Mouse (Mus musculus): ENCODE measurements around the gene Ano9. TPM values are rescaled to one million over a fixed set of nuclear protein-coding genes. Genes with fewer than 3 reads are reported as not detected.

The Ano9 gene
- polyA plus RNA-seq, 1 experiment from 2014 or later = 8.0 TPM

DNA sequence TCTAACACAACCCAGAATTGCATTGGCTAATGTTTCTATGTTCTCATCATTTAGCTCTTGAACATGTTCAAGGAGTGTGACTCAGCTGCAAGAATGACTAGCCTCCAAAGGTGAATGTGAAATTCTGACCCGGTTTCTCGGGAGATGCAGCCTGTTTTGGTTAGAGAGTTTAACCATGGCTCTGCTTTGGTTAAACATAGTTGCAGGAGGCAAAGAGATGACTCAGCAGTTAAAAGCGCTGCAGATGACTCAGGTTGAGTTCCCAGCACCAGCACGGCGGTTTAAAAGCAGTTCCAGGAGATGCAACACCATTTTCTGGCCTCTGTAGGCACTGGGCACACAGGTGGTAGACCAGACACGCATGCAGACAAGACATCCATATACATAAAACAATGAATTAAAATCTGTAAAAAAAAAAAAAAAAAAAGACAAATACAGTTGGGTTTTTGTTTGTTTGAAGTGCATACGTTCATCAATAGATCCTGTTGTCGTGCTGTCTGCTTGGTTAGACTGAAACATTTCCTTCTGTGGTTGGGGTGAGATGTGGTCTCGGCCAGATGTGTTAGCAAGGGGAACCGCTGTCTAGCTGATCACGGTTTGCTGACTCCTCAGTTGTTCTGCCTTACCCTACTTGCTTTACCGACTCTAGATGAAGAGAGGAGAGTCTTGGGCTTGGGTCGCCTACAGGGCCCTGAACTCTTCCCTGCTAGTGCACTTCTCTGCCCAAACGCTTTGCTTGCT is 58.8 kb downstream of the Ano9 start:
- Histone ChIP-seq H3K36me3 (ENCODE audit: insufficient read depth, low read length) (no peaks in the 10 kb centered on the region), H3K4me1 (ENCODE audit: insufficient read depth, low read length) (peaks cover 10% of the 10 kb centered on the region; the same call in 1 of the 2 replicates), H3K27ac (ENCODE audit: low read length) (no peak overlapping the region), H3K4me2 (replicated peaks; ENCODE audit: low read depth, low read length) (no peak overlapping the region), H3K9ac (replicated peaks; ENCODE audit: low read length) (no peak overlapping the region), H3K4me3 (ENCODE audit: low read length) (no peak overlapping the region), H3K27me3 (ENCODE audit: insufficient read depth, low read length) (no peaks in the 10 kb centered on the region), H3K9me3 (ENCODE audit: low read length) (no peaks in the 10 kb centered on the region)
- 92% methylated on average over 14 of the region's 14 CpGs for WGBS
- no peak for ATAC-seq (ENCODE audit: low FRiP score, low TSS enrichment)

DNA sequence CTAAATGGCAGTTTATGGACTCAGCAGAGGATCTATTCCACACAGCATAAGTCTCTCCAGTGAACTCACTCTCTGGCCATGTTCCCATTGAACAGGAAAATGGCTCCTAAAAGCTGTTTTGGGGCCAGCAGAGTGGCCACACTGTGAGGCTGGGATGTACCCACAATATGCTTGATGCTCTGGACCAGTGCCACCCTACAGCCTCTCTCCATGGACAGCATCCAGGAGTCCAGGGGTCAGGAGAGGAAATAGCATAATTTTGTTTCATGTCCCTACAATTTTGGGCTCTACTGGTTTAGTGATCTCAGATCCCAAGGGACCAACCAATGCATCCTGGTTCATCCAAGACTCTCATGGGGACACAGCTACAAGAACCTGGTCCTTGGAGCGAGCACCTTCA is 60.1 kb downstream of the Ano9 start:
- Histone ChIP-seq H3K4me3 (ENCODE audit: low read length) (no peak overlapping the region), H3K27me3 (ENCODE audit: insufficient read depth, low read length) (no peaks in the 10 kb centered on the region), H3K27ac (ENCODE audit: low read length) (no peak overlapping the region), H3K9me3 (ENCODE audit: low read length) (no peaks in the 10 kb centered on the region), H3K9ac (replicated peaks; ENCODE audit: low read length) (no peak overlapping the region), H3K4me2 (replicated peaks; ENCODE audit: low read depth, low read length) (no peak overlapping the region), H3K4me1 (ENCODE audit: insufficient read depth, low read length) (peaks cover 10% of the 10 kb centered on the region; the same call in 1 of the 2 replicates), H3K36me3 (ENCODE audit: insufficient read depth, low read length) (no peaks in the 10 kb centered on the region)
- ATAC-seq (ENCODE audit: low FRiP score, low TSS enrichment) = no peak
- 96% methylated on average over 1 of the region's 1 CpGs for WGBS

DNA sequence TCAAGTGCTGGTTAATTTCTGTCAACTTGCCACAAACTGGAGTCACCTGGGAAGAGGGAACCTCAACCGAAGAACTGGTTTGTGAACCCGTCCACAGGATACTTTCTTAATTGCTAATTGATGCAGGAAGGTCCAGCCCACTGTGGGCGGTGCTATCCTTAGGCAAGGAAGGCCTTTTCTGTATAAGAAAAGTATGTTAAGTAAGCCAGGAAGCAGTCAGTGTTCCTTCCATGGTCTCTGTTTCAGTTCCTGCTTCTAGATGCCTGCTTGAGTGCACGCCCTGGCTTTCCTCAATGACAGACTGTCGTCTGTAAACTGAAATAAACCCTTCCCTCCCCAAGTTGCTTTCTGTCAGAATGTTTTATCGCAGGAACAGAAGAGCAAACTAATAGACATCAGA is 60.6 kb downstream of the Ano9 start:
- ATAC-seq (ENCODE audit: low FRiP score, low TSS enrichment) = no peak
- 87% methylated on average over 6 of the region's 6 CpGs for WGBS
- H3K27ac ChIP-seq (ENCODE audit: low read length) = no peak overlapping the region
- no peak overlapping the region for H3K4me3 ChIP-seq (ENCODE audit: low read length)
- H3K9ac ChIP-seq (replicated peaks; ENCODE audit: low read length) = no peak overlapping the region
- no peaks in the 10 kb centered on the region for H3K9me3 ChIP-seq (ENCODE audit: low read length)
- H3K4me1 ChIP-seq (ENCODE audit: insufficient read depth, low read length) = peaks cover 10% of the 10 kb centered on the region; the same call in 1 of the 2 replicates
- H3K36me3 ChIP-seq (ENCODE audit: insufficient read depth, low read length) = no peaks in the 10 kb centered on the region
- H3K4me2 ChIP-seq (replicated peaks; ENCODE audit: low read depth, low read length) = no peak overlapping the region
- H3K27me3 ChIP-seq (ENCODE audit: insufficient read depth, low read length) = no peaks in the 10 kb centered on the region

DNA sequence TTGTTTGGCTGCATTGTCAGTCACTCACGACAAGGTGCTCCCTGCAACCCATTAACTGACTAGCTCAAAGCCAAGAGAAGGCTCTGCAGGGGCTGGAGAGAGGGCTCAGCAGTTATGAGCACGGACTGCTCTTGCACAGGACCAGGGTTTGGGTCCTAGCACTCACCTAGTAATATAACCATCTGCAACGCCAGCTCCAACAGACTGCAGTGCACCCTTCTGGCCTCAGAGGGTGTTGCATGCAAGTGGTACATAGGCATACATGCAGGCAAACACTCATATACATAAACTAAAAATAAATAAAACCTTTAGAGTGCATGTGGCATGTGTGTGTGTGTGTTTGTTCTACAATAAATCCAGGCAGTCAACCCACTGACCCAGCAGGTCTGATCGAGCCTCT is 61.8 kb downstream of the Ano9 start:
- H3K9me3 ChIP-seq (ENCODE audit: low read length) = no peaks in the 10 kb centered on the region
- no peak overlapping the region for H3K4me3 ChIP-seq (ENCODE audit: low read length)
- H3K36me3 ChIP-seq (ENCODE audit: insufficient read depth, low read length) = no peaks in the 10 kb centered on the region
- H3K27ac ChIP-seq (ENCODE audit: low read length) = no peak overlapping the region
- no peak overlapping the region for H3K9ac ChIP-seq (replicated peaks; ENCODE audit: low read length)
- ATAC-seq (ENCODE audit: low FRiP score, low TSS enrichment) = no peak
- H3K4me2 ChIP-seq (replicated peaks; ENCODE audit: low read depth, low read length) = no peak overlapping the region
- WGBS = 86% methylated on average over 4 of the region's 4 CpGs
- peaks cover 5% of the 10 kb centered on the region; the same call in 1 of the 2 replicates for H3K4me1 ChIP-seq (ENCODE audit: insufficient read depth, low read length)
- no peaks in the 10 kb centered on the region for H3K27me3 ChIP-seq (ENCODE audit: insufficient read depth, low read length)

DNA sequence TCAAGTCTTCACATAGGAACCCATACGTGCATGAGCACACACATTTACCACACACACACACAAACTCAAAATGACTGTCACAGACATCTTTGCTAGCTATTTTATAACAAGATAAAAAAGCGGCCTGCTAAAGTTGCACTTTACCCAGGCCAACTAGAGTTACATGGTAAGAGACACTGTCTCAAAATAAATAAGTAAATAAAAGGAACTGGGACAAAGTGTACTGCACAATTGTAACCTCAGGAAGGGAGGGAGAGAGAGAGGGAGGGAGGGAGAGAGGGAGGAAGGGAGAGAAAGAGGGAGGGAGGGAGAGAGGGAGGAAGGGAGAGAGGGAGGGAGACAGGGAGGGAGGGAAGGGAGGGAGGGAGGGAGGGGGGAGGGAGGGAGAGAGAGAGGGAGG is 65.2 kb downstream of the Ano9 start:
- Histone ChIP-seq H3K36me3 (ENCODE audit: insufficient read depth, low read length) (no peaks in the 10 kb centered on the region), H3K9ac (replicated peaks; ENCODE audit: low read length) (no peak overlapping the region), H3K27me3 (ENCODE audit: insufficient read depth, low read length) (no peaks in the 10 kb centered on the region), H3K4me2 (replicated peaks; ENCODE audit: low read depth, low read length) (no peak overlapping the region), H3K4me3 (ENCODE audit: low read length) (no peak overlapping the region), H3K9me3 (ENCODE audit: low read length) (no peaks in the 10 kb centered on the region), H3K4me1 (ENCODE audit: insufficient read depth, low read length) (peaks cover 9% of the 10 kb centered on the region; the same call in 1 of the 2 replicates), H3K27ac (ENCODE audit: low read length) (no peak overlapping the region)
- WGBS = 83% methylated on average over 2 of the region's 2 CpGs
- no peak for ATAC-seq (ENCODE audit: low FRiP score, low TSS enrichment)

DNA sequence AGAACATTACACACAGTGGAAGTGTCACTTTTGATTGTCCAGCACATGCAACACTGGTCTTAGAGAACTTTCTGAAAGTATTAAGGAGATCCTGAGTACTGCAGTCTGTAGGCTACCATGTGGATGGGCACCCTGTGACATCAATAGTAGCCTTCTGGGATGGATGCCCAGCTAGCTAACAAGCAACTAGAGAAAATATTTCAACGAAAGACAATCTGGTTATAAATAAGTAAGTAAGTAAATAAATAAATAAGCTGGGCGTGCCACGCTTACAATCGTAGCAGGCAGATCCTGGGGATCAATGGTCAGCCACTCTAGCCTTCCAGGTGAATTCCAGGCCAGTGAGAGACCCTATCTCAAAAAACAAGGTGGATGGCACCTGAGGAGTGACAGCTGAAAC is 65.6 kb downstream of the Ano9 start:
- Histone ChIP-seq H3K27ac (ENCODE audit: low read length) (no peak overlapping the region), H3K9ac (replicated peaks; ENCODE audit: low read length) (no peak overlapping the region), H3K4me1 (ENCODE audit: insufficient read depth, low read length) (peaks cover 13% of the 10 kb centered on the region; the same call in 1 of the 2 replicates), H3K4me3 (ENCODE audit: low read length) (no peak overlapping the region), H3K27me3 (ENCODE audit: insufficient read depth, low read length) (no peaks in the 10 kb centered on the region), H3K9me3 (ENCODE audit: low read length) (no peaks in the 10 kb centered on the region), H3K4me2 (replicated peaks; ENCODE audit: low read depth, low read length) (no peak overlapping the region), H3K36me3 (ENCODE audit: insufficient read depth, low read length) (no peaks in the 10 kb centered on the region)
- no peak for ATAC-seq (ENCODE audit: low FRiP score, low TSS enrichment)
- WGBS = 85% methylated on average over 4 of the region's 4 CpGs

Other genes with a start within 250 kb of the Ano9 start
- gene Psmd13, start 235.8 kb downstream of the Ano9 start, polyA plus RNA-seq (2015; fragmentation: Nextera tagmentation; extraction: Ambion mirVana) = 242 and 246 TPM in 2 replicates
- gene Sirt3, start 235.5 kb downstream of the Ano9 start, polyA plus RNA-seq (2015; fragmentation: Nextera tagmentation; extraction: Ambion mirVana) = 41.5 and 42.6 TPM in 2 replicates
- 1.4 and 2.6 TPM in 2 replicates for gene Cox8b, start 217.4 kb downstream of the Ano9 start, polyA plus RNA-seq (2015; fragmentation: Nextera tagmentation; extraction: Ambion mirVana)
- gene Nlrp6, start 196.9 kb downstream of the Ano9 start, polyA plus RNA-seq (2015; fragmentation: Nextera tagmentation; extraction: Ambion mirVana) = 1.9 and 2.2 TPM in 2 replicates
- gene Pgghg, start 176.4 kb downstream of the Ano9 start, polyA plus RNA-seq (2015; fragmentation: Nextera tagmentation; extraction: Ambion mirVana) = 25.3 and 26.6 TPM in 2 replicates
- 4.2 and 5.8 TPM in 2 replicates for gene Ifitm5, start 167.5 kb downstream of the Ano9 start, polyA plus RNA-seq (2015; fragmentation: Nextera tagmentation; extraction: Ambion mirVana)
- gene Gm45717, start 161.9 kb downstream of the Ano9 start, polyA plus RNA-seq (2015; fragmentation: Nextera tagmentation; extraction: Ambion mirVana) = 0.76 TPM in 1 of 2 replicates, not detected in the other
- gene Ifitm2, start 161.8 kb downstream of the Ano9 start, polyA plus RNA-seq (2015; fragmentation: Nextera tagmentation; extraction: Ambion mirVana) = 991 and 995 TPM in 2 replicates
- 64.6 and 72.4 TPM in 2 replicates for gene Ifitm1, start 150.6 kb downstream of the Ano9 start, polyA plus RNA-seq (2015; fragmentation: Nextera tagmentation; extraction: Ambion mirVana)
- 210 and 234 TPM in 2 replicates for gene Ifitm3, start 107.0 kb downstream of the Ano9 start, polyA plus RNA-seq (2015; fragmentation: Nextera tagmentation; extraction: Ambion mirVana)
- 0.94 and 1.5 TPM in 2 replicates for gene Ifitm6, start 99.9 kb downstream of the Ano9 start, polyA plus RNA-seq (2015; fragmentation: Nextera tagmentation; extraction: Ambion mirVana)
- not detected in 2 replicates for gene Gm17387, start 88.7 kb downstream of the Ano9 start, polyA plus RNA-seq (2015; fragmentation: Nextera tagmentation; extraction: Ambion mirVana)
- 13.2 and 13.9 TPM in 2 replicates for gene B4galnt4, start 56.7 kb downstream of the Ano9 start, polyA plus RNA-seq (2015; fragmentation: Nextera tagmentation; extraction: Ambion mirVana)
- gene Pkp3, start 39.6 kb downstream of the Ano9 start, polyA plus RNA-seq (2015; fragmentation: Nextera tagmentation; extraction: Ambion mirVana) = 9.2 and 10.5 TPM in 2 replicates
- 37.7 and 45.2 TPM in 2 replicates for gene Sigirr, start 17.2 kb downstream of the Ano9 start, polyA plus RNA-seq (2015; fragmentation: Nextera tagmentation; extraction: Ambion mirVana)
- gene Ptdss2, start 4.6 kb upstream of the Ano9 start, polyA plus RNA-seq (2015; fragmentation: Nextera tagmentation; extraction: Ambion mirVana) = 85.5 and 86.7 TPM in 2 replicates
- gene Rnh1, start 55.1 kb upstream of the Ano9 start, polyA plus RNA-seq (2015; fragmentation: Nextera tagmentation; extraction: Ambion mirVana) = 141 and 155 TPM in 2 replicates
- 40.3 and 78.3 TPM in 2 replicates for gene Hras, start 76.2 kb upstream of the Ano9 start, polyA plus RNA-seq (2015; fragmentation: Nextera tagmentation; extraction: Ambion mirVana)
- 13.5 and 15.1 TPM in 2 replicates for gene Lrrc56, start 76.4 kb upstream of the Ano9 start, polyA plus RNA-seq (2015; fragmentation: Nextera tagmentation; extraction: Ambion mirVana)
- 3.9 and 4.4 TPM in 2 replicates for gene Lmntd2, start 96.3 kb upstream of the Ano9 start, polyA plus RNA-seq (2015; fragmentation: Nextera tagmentation; extraction: Ambion mirVana)
- gene Rassf7, start 98.1 kb upstream of the Ano9 start, polyA plus RNA-seq (2015; fragmentation: Nextera tagmentation; extraction: Ambion mirVana) = 76.3 and 78.3 TPM in 2 replicates
- 81.2 and 93.0 TPM in 2 replicates for gene Phrf1, start 111.0 kb upstream of the Ano9 start, polyA plus RNA-seq (2015; fragmentation: Nextera tagmentation; extraction: Ambion mirVana)
- gene Irf7, start 148.7 kb upstream of the Ano9 start, polyA plus RNA-seq (2015; fragmentation: Nextera tagmentation; extraction: Ambion mirVana) = 3.2 and 6.0 TPM in 2 replicates
- 15.4 and 16.3 TPM in 2 replicates for gene Cdhr5, start 159.0 kb upstream of the Ano9 start, polyA plus RNA-seq (2015; fragmentation: Nextera tagmentation; extraction: Ambion mirVana)
- gene Sct, start 161.3 kb upstream of the Ano9 start, polyA plus RNA-seq (2015; fragmentation: Nextera tagmentation; extraction: Ambion mirVana) = 45.2 and 47.1 TPM in 2 replicates
- gene Drd4, start 174.2 kb upstream of the Ano9 start, polyA plus RNA-seq (2015; fragmentation: Nextera tagmentation; extraction: Ambion mirVana) = 1.3 and 1.5 TPM in 2 replicates
- 77.4 and 87.5 TPM in 2 replicates for gene Deaf1, start 209.9 kb upstream of the Ano9 start, polyA plus RNA-seq (2015; fragmentation: Nextera tagmentation; extraction: Ambion mirVana)
- 49.3 and 59.8 TPM in 2 replicates for gene Tmem80, start 209.9 kb upstream of the Ano9 start, polyA plus RNA-seq (2015; fragmentation: Nextera tagmentation; extraction: Ambion mirVana)
- 59.4 and 62.9 TPM in 2 replicates for gene Eps8l2, start 221.1 kb upstream of the Ano9 start, polyA plus RNA-seq (2015; fragmentation: Nextera tagmentation; extraction: Ambion mirVana)

Data from kidney, embryonic 16.5 days (tissue).